Mouse (Mus musculus) erythroblast, embryonic 14.5 days (primary cell): Measurements from ENCODE around the gene Pdyn. TPM values are rescaled to one million over a fixed set of nuclear protein-coding genes. Genes with fewer than 3 reads are reported as not detected.

ENCODE experiments used
- H3K27me3 ChIP-seq: 2 replicates; pipeline ENCODE4 v1.6.1; 2012; ENCODE audit warnings: inconsistent platforms; ENCODE audit not compliant: control insufficient read depth
- H3K36me3 ChIP-seq: 2 replicates; pipeline ENCODE4 v1.6.1; 2012; ENCODE audit warnings: mild to moderate bottlenecking, inconsistent platforms; ENCODE audit not compliant: control insufficient read depth
- H3K4me1 ChIP-seq: 2 replicates; pipeline ENCODE4 v1.6.1; 2012; ENCODE audit warnings: inconsistent platforms; ENCODE audit not compliant: control insufficient read depth
- H3K4me3 ChIP-seq: replicated peaks from 2 replicates; pipeline ENCODE3; 2012; ENCODE audit warnings: moderate library complexity, mild to moderate bottlenecking, inconsistent platforms
- H3K9me3 ChIP-seq: 2 replicates; pipeline ENCODE4 v1.6.1; 2012; ENCODE audit warnings: low read length, inconsistent platforms, mixed read lengths; ENCODE audit not compliant: control insufficient read depth
- GATA1 ChIP-seq: IDR thresholded peaks from 2 replicates; pipeline ENCODE4 v1.6.1; 2012; ENCODE audit warnings: low read length, inconsistent platforms, mixed read lengths
- TAL1 ChIP-seq: IDR thresholded peaks from 3 replicates; pipeline ENCODE4 v1.6.1; 2012; ENCODE audit warnings: low read length, inconsistent platforms, mixed read lengths
- polyA plus RNA-seq: library from polyadenylated mRNA; stranded (reverse); fragments of >175 nt; gene quantifications from 2 replicates; pipeline ENCODE4 v1.2.3, GENCODE M21; 2012

The Pdyn gene
- polyA plus RNA-seq, result not detected in 2 replicates

GRCm38 (mm10) chr2:129699484-129700158 lies at the start of gene Pdyn:
Gene Pdyn, minus strand, starts transcription at chr2:129699844.
- H3K4me3 ChIP-seq, result no peak within 1 kb of the TSS
- peaks cover 32% of the 10 kb centered on the region for H3K27me3 ChIP-seq
- H3K4me1 ChIP-seq, result no peaks in the 10 kb centered on the region
- TF ChIP-seq GATA1 (no peak), TAL1 (no peak)
- H3K36me3 ChIP-seq, result no peaks in the 10 kb centered on the region
- H3K9me3 ChIP-seq, result no peaks in the 10 kb centered on the region

DNA sequence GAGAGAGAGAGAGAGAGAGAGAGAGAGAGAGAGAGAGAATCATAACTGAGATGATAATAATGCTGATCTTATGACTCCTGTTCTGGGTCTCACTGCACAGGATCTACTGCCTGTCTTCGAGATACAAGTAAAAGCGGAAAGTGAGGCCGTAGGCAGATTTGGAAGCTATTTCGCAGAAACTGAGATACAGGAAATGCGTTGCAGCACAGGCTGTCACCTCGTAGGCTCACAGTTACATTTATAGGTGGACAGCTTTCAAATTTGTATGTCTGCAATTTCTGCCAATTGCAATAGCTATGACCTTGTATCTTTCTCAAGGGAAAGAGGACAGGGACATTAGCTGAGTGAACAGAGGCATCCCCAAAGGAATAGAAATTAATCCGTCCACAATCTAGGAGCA lies 42.4 kb upstream of the Pdyn start:
- Histone ChIP-seq H3K36me3 (no peaks in the 10 kb centered on the region), H3K4me1 (no peaks in the 10 kb centered on the region), H3K9me3 (peaks cover 2% of the 10 kb centered on the region), H3K4me3 (no peak overlapping the region), H3K27me3 (no peaks in the 10 kb centered on the region)
- TF ChIP-seq TAL1, result no peak
- TF ChIP-seq GATA1, result no peak

DNA sequence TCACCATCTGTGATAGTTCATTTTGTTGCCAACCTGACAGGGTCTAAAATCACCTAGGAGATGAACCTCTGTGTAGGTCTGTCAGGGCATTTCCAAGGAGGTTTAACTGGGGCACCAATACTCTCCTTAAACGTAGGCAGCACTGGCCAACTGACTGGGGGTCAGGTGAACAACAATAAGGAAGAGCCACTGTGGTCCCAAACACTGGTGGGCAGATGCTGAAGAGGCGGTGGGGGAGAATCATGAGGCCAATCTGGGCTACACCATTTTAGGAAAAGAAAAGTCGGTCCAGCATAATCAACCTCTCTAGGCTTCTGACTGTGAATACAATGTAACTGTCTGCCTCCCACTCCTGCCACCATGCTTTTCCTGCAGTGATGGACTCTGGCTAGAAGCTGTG lies 40.9 kb upstream of the Pdyn start:
- TF ChIP-seq GATA1, result no peak
- TF ChIP-seq TAL1, result no peak
- Histone ChIP-seq H3K36me3 (no peaks in the 10 kb centered on the region), H3K27me3 (no peaks in the 10 kb centered on the region), H3K9me3 (peaks cover 2% of the 10 kb centered on the region), H3K4me3 (no peak overlapping the region), H3K4me1 (no peaks in the 10 kb centered on the region)

- H3K4me1 ChIP-seq, result no peaks in the 10 kb centered on the region
- H3K4me3 ChIP-seq, result no peak overlapping the region
- H3K36me3 ChIP-seq, result no peaks in the 10 kb centered on the region
- TF ChIP-seq TAL1 (no peak), GATA1 (no peak)
- H3K9me3 ChIP-seq, result no peaks in the 10 kb centered on the region
- no peaks in the 10 kb centered on the region for H3K27me3 ChIP-seq
Observed at GRCm38 (mm10) chr2:129734031-129734430, 34.4 kb upstream of the Pdyn start.

DNA sequence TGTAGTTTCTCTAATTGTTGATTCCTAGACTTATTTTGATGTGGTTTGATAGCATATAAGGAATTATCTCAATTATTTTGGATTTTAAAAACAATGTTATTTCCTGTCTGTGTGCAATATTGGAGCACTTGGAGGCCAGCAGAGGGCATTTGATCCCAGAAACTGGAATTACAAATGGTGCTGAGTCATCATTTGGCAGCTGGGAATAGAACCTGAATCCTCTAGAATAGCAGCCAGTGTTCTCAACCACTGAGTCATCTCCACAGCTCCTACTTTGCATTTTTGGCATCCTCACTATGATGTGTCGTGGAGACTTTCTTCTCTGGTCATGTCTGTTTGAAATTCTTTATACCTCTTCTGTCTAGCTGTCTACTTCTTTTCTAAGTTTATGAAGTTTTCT lies 30.0 kb upstream of the Pdyn start:
- Histone ChIP-seq H3K4me1 (no peaks in the 10 kb centered on the region), H3K36me3 (no peaks in the 10 kb centered on the region), H3K9me3 (no peaks in the 10 kb centered on the region), H3K27me3 (no peaks in the 10 kb centered on the region), H3K4me3 (no peak overlapping the region)
- TF ChIP-seq TAL1 (no peak), GATA1 (no peak)

GRCm38 (mm10) chr2:129715671-129716070 lies 16.0 kb upstream of the Pdyn start:
- no peaks in the 10 kb centered on the region for H3K27me3 ChIP-seq
- H3K4me3 ChIP-seq, result no peak overlapping the region
- H3K36me3 ChIP-seq, result no peaks in the 10 kb centered on the region
- H3K9me3 ChIP-seq, result no peaks in the 10 kb centered on the region
- no peaks in the 10 kb centered on the region for H3K4me1 ChIP-seq
- TF ChIP-seq TAL1, result no peak
- no peak for TF ChIP-seq GATA1

DNA sequence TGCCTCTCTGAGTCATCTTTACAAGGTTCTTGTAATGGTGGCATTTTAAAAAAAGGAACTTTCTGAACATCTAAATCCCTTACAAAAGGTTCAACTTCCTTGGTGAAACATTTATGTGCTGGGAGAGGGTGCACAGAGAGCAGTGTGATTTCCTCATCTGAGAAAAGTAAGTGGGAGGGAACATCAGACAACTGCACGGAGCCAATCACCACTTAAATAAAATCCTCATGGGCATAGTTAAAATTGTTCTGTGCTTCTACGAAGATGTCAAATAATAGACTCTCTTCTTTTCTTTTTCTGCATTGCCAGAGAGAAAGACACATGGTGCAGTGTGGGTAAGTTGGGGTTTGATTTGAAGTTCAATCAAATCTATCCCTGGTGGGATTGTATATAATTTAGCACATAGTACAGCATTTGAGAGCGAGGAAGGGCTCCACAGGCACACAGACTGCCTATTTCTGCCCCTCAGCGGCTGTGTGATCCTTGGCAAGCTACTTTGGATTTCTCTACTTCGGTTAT lies 13.4 kb upstream of the Pdyn start:
- Histone ChIP-seq H3K27me3 (no peaks in the 10 kb centered on the region), H3K9me3 (no peaks in the 10 kb centered on the region), H3K4me1 (no peaks in the 10 kb centered on the region), H3K36me3 (no peaks in the 10 kb centered on the region), H3K4me3 (no peak overlapping the region)
- no peak for TF ChIP-seq GATA1
- TF ChIP-seq TAL1, result no peak

- TF ChIP-seq TAL1 (no peak), GATA1 (no peak)
- Histone ChIP-seq H3K4me1 (no peaks in the 10 kb centered on the region), H3K9me3 (no peaks in the 10 kb centered on the region), H3K27me3 (peaks cover 32% of the 10 kb centered on the region), H3K36me3 (no peaks in the 10 kb centered on the region), H3K4me3 (no peak overlapping the region)
Observed at GRCm38 (mm10) chr2:129696059-129696458, 3.6 kb downstream of the Pdyn start.

GRCm38 (mm10) chr2:129694303-129694702 lies 5.3 kb downstream of the Pdyn start:
- peaks cover 17% of the 10 kb centered on the region for H3K27me3 ChIP-seq

DNA sequence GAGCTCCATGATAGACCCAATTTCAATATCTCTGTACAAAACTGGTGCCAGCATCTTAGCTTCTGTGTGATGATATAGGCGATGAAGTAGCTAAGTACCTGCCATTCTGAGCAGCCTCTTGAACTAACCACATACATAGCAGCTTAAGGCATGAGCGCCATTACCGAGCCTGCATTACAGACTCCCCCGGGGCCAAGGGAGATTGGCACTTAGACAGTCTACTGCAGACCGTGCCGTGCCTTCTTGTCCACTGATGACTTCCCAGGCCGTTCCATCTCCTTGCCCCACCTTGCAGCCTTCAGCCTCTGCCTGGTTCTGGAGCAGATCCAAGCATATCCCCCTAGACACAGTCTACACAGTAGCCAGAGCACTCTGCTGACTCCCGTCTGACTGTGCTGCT lies 7.0 kb downstream of the Pdyn start:
- no peaks in the 10 kb centered on the region for H3K9me3 ChIP-seq
- no peaks in the 10 kb centered on the region for H3K36me3 ChIP-seq
- H3K27me3 ChIP-seq, result peaks cover 6% of the 10 kb centered on the region
- H3K4me3 ChIP-seq, result no peak overlapping the region
- no peaks in the 10 kb centered on the region for H3K4me1 ChIP-seq
- TF ChIP-seq TAL1 (no peak), GATA1 (no peak)

More at GRCm38 (mm10) chr2:129694303-129694702, 5.3 kb downstream of the Pdyn start:
- no peak overlapping the region for H3K4me3 ChIP-seq
- H3K9me3 ChIP-seq, result no peaks in the 10 kb centered on the region
- no peaks in the 10 kb centered on the region for H3K36me3 ChIP-seq
- H3K4me1 ChIP-seq, result no peaks in the 10 kb centered on the region
- TF ChIP-seq TAL1 (no peak), GATA1 (no peak)
